Mouse (Mus musculus): ENCODE results near the gene Pfn1. TPM values are rescaled to one million over a fixed set of nuclear protein-coding genes. Genes with fewer than 3 reads are reported as not detected.

Gene Pfn1
- polyA plus RNA-seq, 1 experiment: 1,131 TPM

DNA sequence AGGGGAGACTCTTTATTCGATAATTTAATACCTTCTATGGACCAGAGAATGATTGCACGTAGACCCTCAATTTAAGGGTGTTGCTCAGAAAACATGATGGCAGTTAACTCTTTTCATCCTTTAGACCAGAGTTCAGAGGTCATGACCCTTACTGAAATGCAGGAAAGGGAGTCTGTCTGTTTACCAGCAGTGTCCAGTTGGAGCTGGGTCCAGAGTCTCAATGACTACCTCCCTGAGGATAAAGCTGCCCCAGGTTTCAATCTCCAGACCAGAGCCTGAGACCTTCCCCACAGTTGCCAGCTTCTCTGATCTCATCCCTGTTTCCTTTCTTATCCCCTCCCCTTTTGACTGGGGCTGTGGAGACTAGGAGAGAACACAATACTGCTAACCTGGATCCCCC lies 24.1 kb upstream of the Pfn1 start:
- Histone ChIP-seq H3K27ac (ENCODE audit: insufficient read depth, low read length) (no peak overlapping the region), H3K4me3 (ENCODE audit: insufficient read depth, low read length) (no peak overlapping the region), H3K4me1 (ENCODE audit: control insufficient read depth, insufficient read depth, low read length) (no peaks in the 10 kb centered on the region)
- TF ChIP-seq POLR2A (IDR thresholded peaks at IDR 0.05; ENCODE audit: low read depth, low read length): no peak

DNA sequence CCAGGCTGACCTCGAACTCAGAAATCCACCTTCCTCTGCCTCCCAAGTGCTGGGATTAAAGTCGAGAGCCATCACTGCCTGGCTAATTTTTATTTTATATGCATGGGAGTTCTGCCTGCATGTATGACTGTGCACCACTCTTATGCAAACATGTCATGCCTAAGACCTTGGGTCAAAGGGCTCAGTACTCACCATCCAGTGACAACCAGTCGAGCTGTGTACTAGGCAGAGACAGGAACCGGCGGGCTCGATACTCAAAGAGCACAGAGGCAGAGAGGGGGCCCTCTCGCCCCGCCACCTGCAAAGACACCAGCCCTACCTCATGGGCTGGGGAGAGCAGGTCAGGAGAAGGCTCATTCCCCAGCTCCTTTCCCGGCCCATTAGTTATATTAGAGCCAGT lies 23.6 kb upstream of the Pfn1 start:
- no peak for TF ChIP-seq POLR2A (IDR thresholded peaks at IDR 0.05; ENCODE audit: low read depth, low read length)
- TF ChIP-seq CTCF (IDR thresholded peaks at IDR 0.05; ENCODE audit: borderline replicate concordance, insufficient read depth, low read length): no peak
- Histone ChIP-seq H3K4me3 (ENCODE audit: insufficient read depth, low read length) (no peak overlapping the region), H3K4me1 (ENCODE audit: control insufficient read depth, insufficient read depth, low read length) (no peaks in the 10 kb centered on the region), H3K27ac (ENCODE audit: insufficient read depth, low read length) (no peak overlapping the region)

DNA sequence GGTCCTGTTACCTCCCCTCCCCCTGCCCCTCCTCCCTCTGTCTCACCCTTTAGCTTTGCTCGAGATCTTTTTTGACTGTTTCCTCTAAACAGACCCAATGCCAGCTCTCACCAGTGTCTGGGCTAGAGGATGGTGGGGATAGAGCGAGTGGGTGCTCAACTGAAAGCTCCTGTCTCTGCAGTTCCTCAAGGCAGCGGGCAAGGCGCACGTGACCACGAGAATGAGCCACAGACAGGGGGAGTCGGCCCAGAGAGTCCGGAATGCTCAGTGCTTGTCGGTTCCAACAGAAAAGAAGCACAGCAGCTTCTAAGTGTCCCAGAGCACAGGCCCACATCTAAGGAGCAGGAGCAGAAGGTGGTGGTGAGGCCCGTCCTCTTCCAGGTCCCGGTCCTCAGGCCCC lies 20.1 kb upstream of the Pfn1 start:
- H3K4me1 ChIP-seq (ENCODE audit: control insufficient read depth, insufficient read depth, low read length): peaks cover 3% of the 10 kb centered on the region; the same call in 1 of the 2 replicates
- no peak overlapping the region for H3K4me3 ChIP-seq (ENCODE audit: insufficient read depth, low read length)
- no peak overlapping the region for H3K27ac ChIP-seq (ENCODE audit: insufficient read depth, low read length)
- TF ChIP-seq POLR2A (IDR thresholded peaks at IDR 0.05; ENCODE audit: low read depth, low read length) (no peak), CTCF (IDR thresholded peaks at IDR 0.05; ENCODE audit: borderline replicate concordance, insufficient read depth, low read length) (no peak)

DNA sequence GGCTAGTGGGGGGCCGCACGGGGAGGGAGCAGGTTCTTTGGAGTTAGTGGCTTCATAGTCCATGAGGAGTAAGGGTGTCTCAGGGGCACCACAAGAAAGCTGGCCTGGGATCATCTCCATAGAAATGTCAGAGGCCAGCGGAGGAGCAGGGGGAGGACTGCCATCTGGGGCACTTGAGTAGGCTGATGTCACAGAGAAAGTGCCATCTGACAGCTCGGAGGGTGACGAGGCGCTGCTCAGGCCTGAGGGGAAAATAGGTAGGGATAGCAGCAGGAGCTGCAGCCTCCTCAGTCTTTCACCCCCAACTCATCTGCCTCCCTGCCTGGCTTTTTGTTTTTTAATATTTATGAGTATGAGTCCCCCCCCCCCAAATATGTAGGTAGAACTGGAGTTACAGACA lies 19.6 kb upstream of the Pfn1 start:
- no peak for TF ChIP-seq CTCF (IDR thresholded peaks at IDR 0.05; ENCODE audit: borderline replicate concordance, insufficient read depth, low read length)
- no peak for TF ChIP-seq POLR2A (IDR thresholded peaks at IDR 0.05; ENCODE audit: low read depth, low read length)
- no peak overlapping the region for H3K4me3 ChIP-seq (ENCODE audit: insufficient read depth, low read length)

DNA sequence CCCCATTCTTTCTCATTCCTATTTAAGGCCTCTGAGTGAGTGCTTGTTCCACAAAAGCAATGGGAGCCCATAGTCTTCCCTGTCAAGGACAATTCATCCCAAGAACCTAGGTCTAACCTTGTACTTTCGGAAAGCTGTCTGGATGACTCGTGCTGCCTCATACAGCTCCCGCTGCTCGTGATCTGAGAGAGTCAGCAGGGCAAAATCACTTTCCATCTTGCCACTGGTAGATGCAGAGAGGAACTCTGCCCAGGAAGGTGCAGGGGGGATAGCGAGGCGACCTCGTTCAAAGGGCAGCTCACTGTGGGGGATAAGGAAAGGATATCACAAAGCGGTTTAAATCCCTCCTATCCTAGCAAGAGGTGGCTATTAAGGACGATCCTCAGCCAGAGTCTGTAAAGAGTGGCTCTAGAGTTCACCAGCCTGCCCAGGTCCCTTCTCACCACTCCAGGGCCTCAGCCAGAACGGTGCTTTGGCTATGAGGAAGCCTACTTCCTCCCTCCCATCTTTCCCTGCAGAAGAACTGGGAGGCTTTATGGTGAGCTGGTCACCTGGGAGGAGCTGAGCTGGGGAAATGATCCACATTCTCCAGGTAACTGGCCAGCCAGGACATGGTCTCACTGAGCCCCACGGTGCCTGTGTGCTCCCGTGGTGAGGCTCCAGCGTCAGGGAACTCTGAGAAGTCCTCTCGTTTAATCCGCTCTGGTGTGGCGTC lies 17.0 kb upstream of the Pfn1 start:
- H3K4me1 ChIP-seq (ENCODE audit: control insufficient read depth, insufficient read depth, low read length): peaks cover 9% of the 10 kb centered on the region
- H3K27ac ChIP-seq (ENCODE audit: insufficient read depth, low read length): peak overlapping the region; percentile 97
- peak overlapping the region; percentile 65; the same call in 1 of the 2 replicates for H3K4me3 ChIP-seq (ENCODE audit: insufficient read depth, low read length)
- TF ChIP-seq POLR2A (IDR thresholded peaks at IDR 0.05; ENCODE audit: low read depth, low read length) (no peak), CTCF (IDR thresholded peaks at IDR 0.05; ENCODE audit: borderline replicate concordance, insufficient read depth, low read length) (no peak)

More for the DNA sequence above, 19.6 kb upstream of the Pfn1 start:
- H3K27ac ChIP-seq (ENCODE audit: insufficient read depth, low read length): no peak overlapping the region
- H3K4me1 ChIP-seq (ENCODE audit: control insufficient read depth, insufficient read depth, low read length): peaks cover 3% of the 10 kb centered on the region; the same call in 1 of the 2 replicates

DNA sequence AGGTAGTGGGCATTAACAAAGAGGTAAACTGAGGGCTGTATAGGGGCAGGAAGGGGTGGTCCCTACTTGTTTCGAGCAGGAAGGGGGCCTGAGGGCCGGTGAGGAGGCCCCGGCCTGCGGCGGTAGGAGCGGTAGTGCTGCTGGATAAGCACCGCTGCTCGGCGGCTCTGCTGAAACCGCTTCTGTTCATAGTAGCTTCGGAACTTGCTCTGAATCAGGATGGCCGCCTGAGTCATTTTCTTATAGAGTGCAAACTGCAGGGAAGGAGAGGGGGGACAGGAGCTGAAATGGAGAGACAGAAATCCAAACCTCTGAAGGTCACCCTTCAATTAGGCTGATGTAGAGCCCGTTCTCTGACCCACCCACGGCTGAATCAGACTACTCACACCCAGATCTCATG lies 16.0 kb upstream of the Pfn1 start:
- H3K27ac ChIP-seq (ENCODE audit: insufficient read depth, low read length): peak overlapping the region; percentile 97
- peak overlapping the region; percentile 65 for H3K4me3 ChIP-seq (ENCODE audit: insufficient read depth, low read length)
- TF ChIP-seq CTCF (IDR thresholded peaks at IDR 0.05; ENCODE audit: borderline replicate concordance, insufficient read depth, low read length) (no peak), POLR2A (IDR thresholded peaks at IDR 0.05; ENCODE audit: low read depth, low read length) (no peak; the same call in 1 of the 2 replicates)
- H3K4me1 ChIP-seq (ENCODE audit: control insufficient read depth, insufficient read depth, low read length): peaks cover 9% of the 10 kb centered on the region

DNA sequence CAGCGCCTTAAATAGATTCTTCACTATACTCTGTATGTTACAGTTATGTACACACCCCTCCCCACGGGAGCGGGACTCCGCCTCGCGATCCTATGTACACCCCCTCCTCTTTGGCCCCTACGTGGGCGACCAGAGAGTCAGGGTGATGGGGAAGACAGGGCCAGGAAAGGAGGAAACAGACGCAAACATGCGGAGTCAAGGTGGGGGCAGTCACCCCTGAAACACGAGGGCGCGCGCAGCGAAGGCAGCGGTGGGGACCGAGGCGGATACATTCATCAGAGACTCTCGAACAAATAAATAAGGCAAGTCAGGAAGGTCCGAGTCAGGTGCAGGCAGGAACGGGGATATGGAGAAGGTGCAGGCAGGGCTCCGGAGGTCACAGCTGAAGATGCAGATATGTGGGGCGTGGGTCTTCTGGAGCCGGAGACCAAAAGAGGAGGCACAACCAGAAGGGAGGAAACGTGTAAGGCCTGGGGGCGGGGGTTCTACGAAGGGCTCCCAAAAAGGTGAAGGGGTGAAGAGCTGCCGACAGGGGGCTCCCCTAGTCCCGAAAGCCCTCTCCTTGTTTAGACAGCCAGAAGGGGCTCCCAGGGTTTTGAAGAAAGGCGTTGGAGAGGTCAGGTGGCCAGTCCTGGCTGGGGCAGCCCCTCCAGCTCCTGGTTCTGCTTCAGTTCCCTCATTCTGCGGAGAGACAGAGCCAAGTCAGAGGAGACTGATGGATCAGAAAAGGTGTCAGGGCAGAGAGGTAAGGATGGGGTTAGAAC lies 15.3 kb upstream of the Pfn1 start:
- no peak for TF ChIP-seq CTCF (IDR thresholded peaks at IDR 0.05; ENCODE audit: borderline replicate concordance, insufficient read depth, low read length)
- peak; percentile 80; the same call in 1 of the 2 replicates for TF ChIP-seq POLR2A (IDR thresholded peaks at IDR 0.05; ENCODE audit: low read depth, low read length)
- Histone ChIP-seq H3K4me1 (ENCODE audit: control insufficient read depth, insufficient read depth, low read length) (peaks cover 9% of the 10 kb centered on the region), H3K27ac (ENCODE audit: insufficient read depth, low read length) (peak overlapping the region; percentile 97), H3K4me3 (ENCODE audit: insufficient read depth, low read length) (peak overlapping the region; percentile 65)

DNA sequence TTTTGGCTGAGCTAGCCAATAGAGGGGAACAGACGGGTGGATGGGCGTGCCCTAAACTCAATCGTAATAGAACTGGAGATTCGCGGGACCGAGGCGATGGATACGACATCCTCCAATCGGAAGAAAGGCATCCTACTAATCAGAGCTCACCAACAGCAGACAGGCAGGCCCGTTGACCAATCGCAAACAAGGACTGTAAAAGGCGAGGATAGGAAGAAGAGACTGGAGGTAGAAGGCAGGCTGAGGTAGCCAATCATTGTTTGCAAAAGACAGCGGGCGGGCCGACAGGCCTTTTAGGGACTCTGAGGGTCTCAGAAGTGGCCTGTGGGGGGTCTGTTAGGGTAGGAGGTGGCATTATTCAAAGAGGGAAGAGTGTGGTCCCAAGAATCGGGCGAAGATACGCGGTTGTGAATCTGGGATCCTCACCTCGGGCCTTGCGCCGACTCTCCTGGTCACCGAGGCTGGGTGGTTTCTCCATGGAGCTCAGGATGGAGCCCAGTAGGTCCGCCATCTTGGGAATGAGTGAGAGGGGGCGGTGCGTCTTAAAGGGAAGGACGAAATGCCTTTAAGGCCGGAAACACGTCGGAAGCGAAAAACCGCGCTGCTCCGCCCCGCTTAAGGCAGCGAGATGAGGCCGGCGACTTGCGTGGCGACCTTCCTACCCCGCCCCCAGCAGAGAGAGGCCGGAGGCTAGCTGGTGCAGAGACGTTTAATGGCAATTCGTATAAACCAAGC lies 14.5 kb upstream of the Pfn1 start, which contains the start of gene Spag7:
TSS of gene Spag7 (minus strand) at position 646 of the 735 bp plus-strand sequence.
- no peak for TF ChIP-seq CTCF (IDR thresholded peaks at IDR 0.05; ENCODE audit: borderline replicate concordance, insufficient read depth, low read length)
- TF ChIP-seq POLR2A (IDR thresholded peaks at IDR 0.05; ENCODE audit: low read depth, low read length): peak; percentile 68

DNA sequence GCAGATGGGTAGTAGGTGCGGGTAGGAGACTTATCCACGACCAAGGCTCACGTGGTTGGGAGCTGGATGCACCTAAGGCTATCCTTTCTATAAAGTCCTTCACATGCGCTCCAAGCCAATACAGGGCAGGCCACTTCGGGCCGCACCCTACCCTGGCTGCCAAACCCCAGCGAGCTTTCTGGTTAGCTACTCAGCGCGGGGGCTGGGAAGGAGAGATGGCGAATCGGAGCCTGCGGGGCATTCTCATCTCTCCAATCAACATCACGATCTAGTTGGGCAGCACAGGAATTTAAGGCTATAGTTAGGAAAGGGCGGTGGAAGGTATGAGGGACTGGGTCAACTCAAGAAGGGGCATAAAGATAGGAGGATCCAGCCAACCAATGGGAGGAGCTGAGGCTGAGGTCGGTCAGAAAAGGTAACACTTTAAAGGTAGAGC lies 13.9 kb upstream of the Pfn1 start:
- H3K4me3 ChIP-seq (ENCODE audit: insufficient read depth, low read length): peak overlapping the region; percentile 37
- no peak for TF ChIP-seq CTCF (IDR thresholded peaks at IDR 0.05; ENCODE audit: borderline replicate concordance, insufficient read depth, low read length)
- peak; percentile 88 for TF ChIP-seq POLR2A (IDR thresholded peaks at IDR 0.05; ENCODE audit: low read depth, low read length)
- peak overlapping the region; percentile 91 for H3K27ac ChIP-seq (ENCODE audit: insufficient read depth, low read length)
- H3K4me1 ChIP-seq (ENCODE audit: control insufficient read depth, insufficient read depth, low read length): peaks cover 9% of the 10 kb centered on the region

More for the DNA sequence above, 14.5 kb upstream of the Pfn1 start, which contains the start of gene Spag7:
- H3K4me3 ChIP-seq (ENCODE audit: insufficient read depth, low read length): peak within 1 kb of the TSS; percentile 65
- peaks cover 9% of the 10 kb centered on the region for H3K4me1 ChIP-seq (ENCODE audit: control insufficient read depth, insufficient read depth, low read length)
- H3K27ac ChIP-seq (ENCODE audit: insufficient read depth, low read length): peak within 1 kb of the TSS; percentile 97
